Mouse (Mus musculus): ENCODE data around the gene Mt2. TPM values are rescaled to one million over a fixed set of nuclear protein-coding genes. Genes with fewer than 3 reads are reported as not detected.

Gene Mt2
- polyA plus RNA-seq, 1 experiment from 2014 or later: 53.8 TPM

- peaks cover 3% of the 10 kb centered on the region; the same call in 1 of the 2 replicates for H3K4me1 ChIP-seq (ENCODE audit: control insufficient read depth, insufficient read depth, low read depth, low read length)
- H3K27me3 ChIP-seq (replicated peaks; ENCODE audit: control insufficient read depth, insufficient read depth, low read length): no peaks in the 10 kb centered on the region
- no peak for ATAC-seq
- H3K27ac ChIP-seq (ENCODE audit: low read depth, low read length): no peak overlapping the region
- no peaks in the 10 kb centered on the region for H3K9me3 ChIP-seq (ENCODE audit: control insufficient read depth, low read length)
- no peak overlapping the region for H3K9ac ChIP-seq (ENCODE audit: low read depth, low read length)
- no peaks in the 10 kb centered on the region for H3K36me3 ChIP-seq (ENCODE audit: control insufficient read depth, insufficient read depth, low read length)
- 68% methylated on average over 6 of the region's 6 CpGs for WGBS
- no peak overlapping the region for H3K4me2 ChIP-seq (ENCODE audit: low read length)
- H3K4me3 ChIP-seq (ENCODE audit: low read length): no peak overlapping the region
These were observed 37.2 kb downstream of the Mt2 start for GRCm38 (mm10) chr8:94209639-94210038.

GRCm38 (mm10) chr8:94210225-94210624, 37.8 kb downstream of the Mt2 start:
- WGBS: 68% methylated on average over 3 of the region's 3 CpGs

GRCm38 (mm10) chr8:94213819-94214218, 41.4 kb downstream of the Mt2 start:
- Histone ChIP-seq H3K4me2 (ENCODE audit: low read length) (peak overlapping the region; percentile 59), H3K9ac (ENCODE audit: low read depth, low read length) (peak overlapping the region; percentile 9; the same call in 1 of the 2 replicates), H3K27me3 (replicated peaks; ENCODE audit: control insufficient read depth, insufficient read depth, low read length) (no peaks in the 10 kb centered on the region), H3K4me3 (ENCODE audit: low read length) (peak overlapping the region; percentile 73), H3K36me3 (ENCODE audit: control insufficient read depth, insufficient read depth, low read length) (no peaks in the 10 kb centered on the region), H3K27ac (ENCODE audit: low read depth, low read length) (peak overlapping the region; percentile 9; the same call in 1 of the 2 replicates), H3K9me3 (ENCODE audit: control insufficient read depth, low read length) (no peaks in the 10 kb centered on the region), H3K4me1 (ENCODE audit: control insufficient read depth, insufficient read depth, low read depth, low read length) (peaks cover 20% of the 10 kb centered on the region)
- no peak for ATAC-seq
- 62% methylated on average over 6 of the region's 6 CpGs for WGBS

More at GRCm38 (mm10) chr8:94210225-94210624, 37.8 kb downstream of the Mt2 start:
- H3K27ac ChIP-seq (ENCODE audit: low read depth, low read length): no peak overlapping the region
- no peaks in the 10 kb centered on the region for H3K36me3 ChIP-seq (ENCODE audit: control insufficient read depth, insufficient read depth, low read length)
- H3K9me3 ChIP-seq (ENCODE audit: control insufficient read depth, low read length): no peaks in the 10 kb centered on the region
- H3K27me3 ChIP-seq (replicated peaks; ENCODE audit: control insufficient read depth, insufficient read depth, low read length): no peaks in the 10 kb centered on the region
- H3K4me3 ChIP-seq (ENCODE audit: low read length): no peak overlapping the region
- peaks cover 6% of the 10 kb centered on the region for H3K4me1 ChIP-seq (ENCODE audit: control insufficient read depth, insufficient read depth, low read depth, low read length)
- no peak for ATAC-seq
- H3K9ac ChIP-seq (ENCODE audit: low read depth, low read length): no peak overlapping the region
- H3K4me2 ChIP-seq (ENCODE audit: low read length): no peak overlapping the region

GRCm38 (mm10) chr8:94214252-94215173, 42.0 kb downstream of the Mt2 start, which contains the start of gene Nup93:
Gene Nup93, plus strand, starts transcription at chr8:94214564.
- H3K9ac ChIP-seq (ENCODE audit: low read depth, low read length): peak within 1 kb of the TSS; percentile 75
- peak within 1 kb of the TSS; percentile 79 for H3K27ac ChIP-seq (ENCODE audit: low read depth, low read length)
- peak; percentile 97 for ATAC-seq
- WGBS: under 1% methylated on average over 62 of the region's 68 CpGs
- no peaks in the 10 kb centered on the region for H3K27me3 ChIP-seq (replicated peaks; ENCODE audit: control insufficient read depth, insufficient read depth, low read length)
- no peaks in the 10 kb centered on the region for H3K36me3 ChIP-seq (ENCODE audit: control insufficient read depth, insufficient read depth, low read length)
- peak within 1 kb of the TSS; percentile 59 for H3K4me2 ChIP-seq (ENCODE audit: low read length)
- peaks cover 20% of the 10 kb centered on the region for H3K4me1 ChIP-seq (ENCODE audit: control insufficient read depth, insufficient read depth, low read depth, low read length)
- H3K4me3 ChIP-seq (ENCODE audit: low read length): peak within 1 kb of the TSS; percentile 73
- H3K9me3 ChIP-seq (ENCODE audit: control insufficient read depth, low read length): no peaks in the 10 kb centered on the region

Other genes with a start within 250 kb of the Mt2 start
- 57.4 and 71.5 TPM in 2 replicates for gene Amfr, start 159.8 kb upstream of the Mt2 start, polyA plus RNA-seq (2015; fragmentation: Nextera tagmentation; extraction: Ambion mirVana)
- gene Nudt21, start 135.6 kb upstream of the Mt2 start, polyA plus RNA-seq (2015; fragmentation: Nextera tagmentation; extraction: Ambion mirVana): 77.1 and 78.7 TPM in 2 replicates
- gene Ogfod1, start 135.5 kb upstream of the Mt2 start, polyA plus RNA-seq (2015; fragmentation: Nextera tagmentation; extraction: Ambion mirVana): 15.8 and 16.2 TPM in 2 replicates
- 18.0 and 22.0 TPM in 2 replicates for gene Bbs2, start 73.7 kb upstream of the Mt2 start, polyA plus RNA-seq (2015; fragmentation: Nextera tagmentation; extraction: Ambion mirVana)
- gene Mt4, start 35.5 kb upstream of the Mt2 start, polyA plus RNA-seq (2015; fragmentation: Nextera tagmentation; extraction: Ambion mirVana): not detected in 2 replicates
- 242 and 317 TPM in 2 replicates for gene Mt3, start 20.1 kb upstream of the Mt2 start, polyA plus RNA-seq (2015; fragmentation: Nextera tagmentation; extraction: Ambion mirVana)
- gene Mt1, start 6.4 kb downstream of the Mt2 start, polyA plus RNA-seq (2015; fragmentation: Nextera tagmentation; extraction: Ambion mirVana): 126 and 210 TPM in 2 replicates
- gene Nup93, start 41.9 kb downstream of the Mt2 start, polyA plus RNA-seq (2015; fragmentation: Nextera tagmentation; extraction: Ambion mirVana): 54.0 and 62.1 TPM in 2 replicates
- gene Slc12a3, start 156.5 kb downstream of the Mt2 start, polyA plus RNA-seq (2015; fragmentation: Nextera tagmentation; extraction: Ambion mirVana): 0.11 and 0.21 TPM in 2 replicates
- gene Herpud1, start 213.8 kb downstream of the Mt2 start, polyA plus RNA-seq (2015; fragmentation: Nextera tagmentation; extraction: Ambion mirVana): 71.3 and 77.9 TPM in 2 replicates